Mouse (Mus musculus): ENCODE results near the gene Agfg1.
"Not testable (repeated sequence)": the region's sequence is repeated elsewhere in the genome, so short reads cannot be mapped to it uniquely, and the experiment has no call there.

DNA sequence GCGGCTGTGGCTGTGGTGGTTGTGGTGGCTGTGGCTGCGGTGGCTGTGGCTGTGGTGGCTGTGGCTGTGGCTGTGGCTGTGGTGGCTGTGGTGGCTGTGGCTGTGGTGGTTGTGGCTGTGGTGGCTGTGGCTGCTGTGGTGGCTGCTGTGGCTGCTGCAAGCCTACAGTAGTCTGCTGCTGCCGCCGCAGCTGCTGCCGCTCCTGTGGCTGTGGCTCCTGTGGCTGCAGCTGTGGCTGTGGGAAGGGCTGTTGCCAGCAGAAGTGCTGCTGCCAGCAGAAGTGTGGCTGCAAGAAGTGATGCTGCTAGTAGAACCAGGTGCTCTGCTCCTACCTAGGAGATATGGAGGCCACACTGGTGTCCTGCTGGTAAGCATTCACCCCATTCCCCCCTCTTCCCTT is 74.2 kb downstream of the Agfg1 start:
- not testable (repeated sequence) for TF ChIP-seq POLR2A (IDR thresholded peaks at IDR 0.05; ENCODE audit: extremely low read depth, insufficient read depth, low read length); CTCF (IDR thresholded peaks at IDR 0.05; ENCODE audit: low read depth, low read length)
